Mouse (Mus musculus): ENCODE measurements around the gene Irf4. TPM values are rescaled to one million over a fixed set of nuclear protein-coding genes. Genes with fewer than 3 reads are reported as not detected.

Irf4 gene
- polyA plus RNA-seq, 1 experiment, result 6.3 TPM

GRCm38 (mm10) chr13:30753441-30753840, 4.4 kb downstream of the Irf4 start:
- TF ChIP-seq POLR2A (IDR thresholded peaks at IDR 0.05; ENCODE audit: borderline replicate concordance, control insufficient read depth, low read depth, low read length), result no peak
- 77% methylated on average over 3 of the region's 3 CpGs for WGBS
- H3K27ac ChIP-seq (ENCODE audit: control insufficient read depth, insufficient read depth, low read depth, low read length, poor library complexity), result no peak overlapping the region
- no peaks in the 10 kb centered on the region; the same call in 1 of the 2 replicates for H3K4me1 ChIP-seq (ENCODE audit: control insufficient read depth, insufficient read depth, low read length)
- H3K4me3 ChIP-seq (replicated peaks; ENCODE audit: control insufficient read depth, low read depth, low read length), result no peak overlapping the region

GRCm38 (mm10) chr13:30754066-30754465, 5.0 kb downstream of the Irf4 start:
- no peak overlapping the region for H3K4me3 ChIP-seq (replicated peaks; ENCODE audit: control insufficient read depth, low read depth, low read length)
- H3K27ac ChIP-seq (ENCODE audit: control insufficient read depth, insufficient read depth, low read depth, low read length, poor library complexity), result no peak overlapping the region
- WGBS, result 75% methylated on average over 4 of the region's 4 CpGs
- H3K4me1 ChIP-seq (ENCODE audit: control insufficient read depth, insufficient read depth, low read length), result no peaks in the 10 kb centered on the region; the same call in 1 of the 2 replicates
- no peak for TF ChIP-seq POLR2A (IDR thresholded peaks at IDR 0.05; ENCODE audit: borderline replicate concordance, control insufficient read depth, low read depth, low read length)
- TF ChIP-seq CTCF (IDR thresholded peaks at IDR 0.05; ENCODE audit: control insufficient read depth, insufficient read depth, low read length), result no peak

GRCm38 (mm10) chr13:30754825-30755476, 5.9 kb downstream of the Irf4 start:
- Histone ChIP-seq H3K4me1 (ENCODE audit: control insufficient read depth, insufficient read depth, low read length) (no peaks in the 10 kb centered on the region; the same call in 1 of the 2 replicates), H3K27ac (ENCODE audit: control insufficient read depth, insufficient read depth, low read depth, low read length, poor library complexity) (no peak overlapping the region), H3K4me3 (replicated peaks; ENCODE audit: control insufficient read depth, low read depth, low read length) (no peak overlapping the region)
- 85% methylated on average over 10 of the region's 10 CpGs for WGBS
- TF ChIP-seq CTCF (IDR thresholded peaks at IDR 0.05; ENCODE audit: control insufficient read depth, insufficient read depth, low read length), result no peak
- TF ChIP-seq POLR2A (IDR thresholded peaks at IDR 0.05; ENCODE audit: borderline replicate concordance, control insufficient read depth, low read depth, low read length), result no peak

- H3K27ac ChIP-seq (ENCODE audit: control insufficient read depth, insufficient read depth, low read depth, low read length, poor library complexity), result no peak overlapping the region
- no peak overlapping the region for H3K4me3 ChIP-seq (replicated peaks; ENCODE audit: control insufficient read depth, low read depth, low read length)
- WGBS, result 46% methylated on average over 3 of the region's 3 CpGs
- no peaks in the 10 kb centered on the region; the same call in 1 of the 2 replicates for H3K4me1 ChIP-seq (ENCODE audit: control insufficient read depth, insufficient read depth, low read length)
- no peak for TF ChIP-seq CTCF (IDR thresholded peaks at IDR 0.05; ENCODE audit: control insufficient read depth, insufficient read depth, low read length)
- no peak for TF ChIP-seq POLR2A (IDR thresholded peaks at IDR 0.05; ENCODE audit: borderline replicate concordance, control insufficient read depth, low read depth, low read length)
Observed at GRCm38 (mm10) chr13:30755577-30755976, 6.6 kb downstream of the Irf4 start.

- H3K4me1 ChIP-seq (ENCODE audit: control insufficient read depth, insufficient read depth, low read length), result no peaks in the 10 kb centered on the region; the same call in 1 of the 2 replicates
- H3K4me3 ChIP-seq (replicated peaks; ENCODE audit: control insufficient read depth, low read depth, low read length), result no peak overlapping the region
- WGBS, result 67% methylated on average over 9 of the region's 9 CpGs
- TF ChIP-seq POLR2A (IDR thresholded peaks at IDR 0.05; ENCODE audit: borderline replicate concordance, control insufficient read depth, low read depth, low read length), result no peak
- TF ChIP-seq CTCF (IDR thresholded peaks at IDR 0.05; ENCODE audit: control insufficient read depth, insufficient read depth, low read length), result no peak
- no peak overlapping the region for H3K27ac ChIP-seq (ENCODE audit: control insufficient read depth, insufficient read depth, low read depth, low read length, poor library complexity)
Observed at GRCm38 (mm10) chr13:30755998-30756639, 7.1 kb downstream of the Irf4 start.

- TF ChIP-seq CTCF (IDR thresholded peaks at IDR 0.05; ENCODE audit: control insufficient read depth, insufficient read depth, low read length), result no peak
- no peak for TF ChIP-seq POLR2A (IDR thresholded peaks at IDR 0.05; ENCODE audit: borderline replicate concordance, control insufficient read depth, low read depth, low read length)
- H3K4me3 ChIP-seq (replicated peaks; ENCODE audit: control insufficient read depth, low read depth, low read length), result no peak overlapping the region
- H3K27ac ChIP-seq (ENCODE audit: control insufficient read depth, insufficient read depth, low read depth, low read length, poor library complexity), result no peak overlapping the region
- 78% methylated on average over 14 of the region's 14 CpGs for WGBS
- H3K4me1 ChIP-seq (ENCODE audit: control insufficient read depth, insufficient read depth, low read length), result no peaks in the 10 kb centered on the region; the same call in 1 of the 2 replicates
Observed at GRCm38 (mm10) chr13:30757264-30757900, 8.4 kb downstream of the Irf4 start.

- WGBS, result 80% methylated on average over 11 of the region's 11 CpGs
- TF ChIP-seq POLR2A (IDR thresholded peaks at IDR 0.05; ENCODE audit: borderline replicate concordance, control insufficient read depth, low read depth, low read length) (no peak), CTCF (IDR thresholded peaks at IDR 0.05; ENCODE audit: control insufficient read depth, insufficient read depth, low read length) (no peak)
- H3K4me3 ChIP-seq (replicated peaks; ENCODE audit: control insufficient read depth, low read depth, low read length), result no peak overlapping the region
Observed at GRCm38 (mm10) chr13:30758789-30759381, 9.9 kb downstream of the Irf4 start.

More at GRCm38 (mm10) chr13:30758789-30759381, 9.9 kb downstream of the Irf4 start:
- H3K27ac ChIP-seq (ENCODE audit: control insufficient read depth, insufficient read depth, low read depth, low read length, poor library complexity), result no peak overlapping the region
- H3K4me1 ChIP-seq (ENCODE audit: control insufficient read depth, insufficient read depth, low read length), result no peaks in the 10 kb centered on the region; the same call in 1 of the 2 replicates

Measured in bone marrow, adult 2 months (tissue).